Mouse (Mus musculus) heart, postnatal 4 days (tissue): Measurements from ENCODE around the gene Slc10a3. TPM values are rescaled to one million over a fixed set of nuclear protein-coding genes. Genes with fewer than 3 reads are reported as not detected.
"Not testable (repeated sequence)": the region's sequence is repeated elsewhere in the genome, so short reads cannot be mapped to it uniquely, and the experiment has no call there.

Source experiments
- DNase-seq: peaks from one replicate; pipeline ENCODE4 v3.0.0; 2021
- total RNA-seq, 2 experiments: library from RNA; stranded (reverse); gene quantifications; 2 replicates each; pipeline ENCODE4 v1.2.3; 2021

Gene Slc10a3
- total RNA-seq = 1 to 10 TPM; 7.8 to 7.9 TPM

GRCm38 (mm10) chrX:74372888-74373549, at the start of gene Slc10a3, which contains the start of gene Ubl4a:
TSS of gene Slc10a3 (minus strand) at chrX:74373349.
TSS of gene Ubl4a (minus strand) at chrX:74373218.
- DNase-seq = peak; percentile 89

- peak; percentile 80 for DNase-seq
Measured at GRCm38 (mm10) chrX:74413377-74413776, 40.2 kb upstream of the Slc10a3 start.

- DNase-seq = no peak
Measured at GRCm38 (mm10) chrX:74408340-74408739, 35.2 kb upstream of the Slc10a3 start.

GRCm38 (mm10) chrX:74400136-74400535, 27.0 kb upstream of the Slc10a3 start:
- no peak for DNase-seq

GRCm38 (mm10) chrX:74392535-74393443, 19.6 kb upstream of the Slc10a3 start, which contains the start of the genes Fam3a and Ikbkg:
TSS of gene Fam3a (minus strand) at chrX:74393272.
TSS of gene Ikbkg (plus strand) at chrX:74393290.
- DNase-seq = peak; percentile 83

GRCm38 (mm10) chrX:74388153-74388552, 15.0 kb upstream of the Slc10a3 start:
- DNase-seq = no peak

GRCm38 (mm10) chrX:74384451-74384850, 11.3 kb upstream of the Slc10a3 start:
- no peak for DNase-seq

GRCm38 (mm10) chrX:74368209-74368909, 4.8 kb downstream of the Slc10a3 start:
- DNase-seq = peak; percentile 75

- no peak for DNase-seq
Measured at GRCm38 (mm10) chrX:74367512-74367911, 5.6 kb downstream of the Slc10a3 start.

GRCm38 (mm10) chrX:74359171-74359570, 14.0 kb downstream of the Slc10a3 start:
- DNase-seq = no peak

- DNase-seq = not testable (repeated sequence)
Measured at GRCm38 (mm10) chrX:74357069-74357468, 16.1 kb downstream of the Slc10a3 start.

GRCm38 (mm10) chrX:74353467-74353770, 19.7 kb downstream of the Slc10a3 start, which contains the start of gene Lage3:
TSS of gene Lage3 (minus strand) at chrX:74353618.
- peak; percentile 83 for DNase-seq

GRCm38 (mm10) chrX:74352645-74353466, 20.3 kb downstream of the Slc10a3 start:
- no peak for DNase-seq

- no peak for DNase-seq
Measured at GRCm38 (mm10) chrX:74330166-74330930, 42.8 kb downstream of the Slc10a3 start.

GRCm38 (mm10) chrX:74329215-74329671, 43.9 kb downstream of the Slc10a3 start:
- DNase-seq = no peak

- DNase-seq = peak; percentile 71
Measured at GRCm38 (mm10) chrX:74328725-74329161, 44.4 kb downstream of the Slc10a3 start, which contains the start of gene Plxna3. TSS of gene Plxna3 (plus strand) at chrX:74329066.
